Mouse (Mus musculus): ENCODE measurements around the gene Morc1. TPM values are rescaled to one million over a fixed set of nuclear protein-coding genes. Genes with fewer than 3 reads are reported as not detected.

Gene Morc1
- total RNA-seq, 2 experiments from 2014 or later = 0.33 TPM; not detected in 1

DNA sequence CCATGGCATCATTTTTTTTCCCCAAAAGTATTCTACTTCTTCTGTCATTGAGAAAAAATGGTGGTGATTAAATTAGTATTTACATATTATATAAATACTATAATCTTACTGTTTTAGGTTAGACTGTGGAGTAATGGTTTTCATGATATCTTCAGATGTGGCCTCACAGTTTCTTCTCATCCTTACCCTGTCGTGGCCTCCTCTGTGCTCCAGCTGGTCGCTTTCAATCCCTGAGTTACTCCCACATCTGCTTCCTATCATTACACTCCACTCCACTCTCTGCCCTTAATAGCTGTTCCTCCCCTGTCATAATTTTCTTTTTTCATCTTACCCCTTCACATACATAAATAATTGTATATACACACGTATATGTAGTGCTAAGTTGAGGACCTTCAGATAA, 22.2 kb downstream of the Morc1 start:
- intact Hi-C loops (cut with DNase I; ENCODE audit: low total_unique reads) = no loop called here
- DNase-seq = no peak

DNA sequence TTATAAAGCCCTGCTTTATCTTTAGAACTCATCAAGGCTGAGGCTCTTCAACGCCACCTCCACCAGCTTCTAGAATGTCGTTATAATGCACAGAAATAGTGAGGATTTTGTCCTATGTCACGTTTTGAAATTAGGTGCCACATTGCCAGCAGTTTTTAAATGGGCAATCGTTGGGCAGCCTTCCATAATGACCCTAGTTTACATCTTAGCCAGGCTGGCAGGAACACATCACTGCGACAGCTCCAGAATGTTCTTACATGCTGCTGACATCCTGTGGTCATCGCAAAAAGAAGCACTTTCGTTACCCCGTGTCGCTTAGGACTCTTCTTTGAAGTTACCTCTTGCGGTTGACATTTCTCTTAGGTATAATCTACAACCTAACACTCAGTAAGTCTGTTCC, 42.4 kb downstream of the Morc1 start:
- intact Hi-C loops (cut with DNase I; ENCODE audit: low total_unique reads) = no loop called here
- no peak for DNase-seq

DNA sequence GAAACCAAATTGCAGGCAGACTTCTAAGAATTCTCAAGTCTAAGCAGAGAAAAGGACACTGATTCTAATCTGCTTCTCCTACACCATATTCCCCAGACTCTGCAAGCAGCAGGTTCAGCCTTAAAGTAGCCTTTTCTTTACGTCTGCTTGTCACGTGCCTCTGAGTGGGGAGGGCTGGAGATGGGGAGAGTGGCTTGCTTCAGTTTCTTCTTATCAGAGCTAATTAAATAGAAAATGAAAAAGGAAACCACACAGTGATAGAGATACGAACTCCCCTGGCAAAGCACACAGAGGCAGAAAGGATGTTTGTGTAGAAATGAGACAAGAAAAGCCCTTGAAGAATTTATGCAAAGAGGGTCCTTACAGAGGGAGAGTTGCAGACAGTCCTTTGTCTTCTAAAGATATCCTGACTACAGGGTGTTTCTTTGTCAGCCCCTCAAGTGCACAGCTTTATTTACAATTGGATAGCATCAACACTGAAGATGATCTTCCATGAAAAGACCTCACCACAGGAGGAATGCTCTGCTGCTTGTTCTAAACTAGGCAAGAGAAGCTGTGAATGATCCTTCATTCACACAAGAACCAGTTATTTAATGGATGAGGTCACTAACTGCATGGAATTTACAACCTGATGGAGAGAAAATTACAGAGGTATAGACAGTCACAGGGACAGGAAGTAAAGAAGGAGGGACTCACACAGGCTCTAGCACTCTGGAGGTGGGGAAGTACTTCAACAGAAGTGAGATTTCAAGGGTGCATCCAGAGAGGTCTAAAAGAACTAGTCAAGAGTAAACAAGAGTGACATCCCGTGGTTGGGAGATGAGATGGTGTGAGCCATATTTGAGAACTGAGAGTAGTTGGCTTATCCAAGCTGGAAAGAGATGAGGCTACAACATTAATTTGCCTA, 44.1 kb downstream of the Morc1 start:
- no peak for DNase-seq
- intact Hi-C loops (cut with DNase I; ENCODE audit: low total_unique reads) = no loop called here

GRCm38 (mm10) chr16:48479266-48479848, 48.3 kb downstream of the Morc1 start:
- DNase-seq = no peak
- intact Hi-C loops (cut with DNase I; ENCODE audit: low total_unique reads) = no loop called here

GRCm38 (mm10) chr16:48516776-48517499, 85.9 kb downstream of the Morc1 start:
- intact Hi-C loops (cut with DNase I; ENCODE audit: low total_unique reads) = no loop called here
- DNase-seq = no peak

GRCm38 (mm10) chr16:48519569-48519968, 88.5 kb downstream of the Morc1 start:
- intact Hi-C loops (cut with DNase I; ENCODE audit: low total_unique reads) = no loop called here
- DNase-seq = no peak

GRCm38 (mm10) chr16:48537108-48537507, 106.1 kb downstream of the Morc1 start:
- DNase-seq = no peak
- intact Hi-C loops (cut with DNase I; ENCODE audit: low total_unique reads) = no loop called here

DNA sequence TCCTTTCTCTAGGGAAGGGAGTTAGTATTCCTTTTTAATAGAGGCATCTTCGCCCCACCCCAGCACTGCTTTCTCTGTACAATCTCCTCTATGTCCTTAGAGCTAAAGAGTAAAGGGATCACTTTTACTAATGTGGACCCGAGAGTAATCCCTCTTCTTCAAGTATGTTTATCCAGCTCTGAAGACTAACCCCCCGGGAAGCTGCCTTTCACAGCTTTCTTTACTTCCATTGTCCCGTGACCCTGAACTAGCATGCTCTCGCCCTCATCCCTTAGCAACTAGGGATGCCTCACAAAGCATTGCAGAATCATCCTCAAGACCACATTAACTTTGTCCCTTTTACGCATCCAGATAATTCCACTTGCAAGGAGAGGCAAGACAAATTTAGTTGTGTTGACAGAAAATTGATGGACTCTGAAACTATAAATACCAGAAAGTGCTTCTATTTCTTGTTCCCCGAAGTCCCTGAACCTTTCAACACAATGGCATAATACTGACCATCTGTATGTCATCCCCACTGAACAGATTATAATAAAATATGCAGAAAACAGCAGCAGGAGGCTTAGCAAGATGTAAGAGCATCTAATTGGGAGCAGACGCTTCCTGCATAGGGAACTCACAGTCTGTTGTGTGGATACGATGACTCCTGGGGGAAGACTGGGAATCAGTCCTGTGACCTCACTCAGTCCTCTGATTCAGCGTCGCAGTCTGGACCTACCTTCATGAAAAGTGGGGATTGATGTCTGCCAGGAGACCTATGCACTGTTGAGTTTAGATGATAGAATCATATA, 131.4 kb downstream of the Morc1 start:
- no peak for DNase-seq
- intact Hi-C loops (cut with DNase I; ENCODE audit: low total_unique reads) = no loop called here

DNA sequence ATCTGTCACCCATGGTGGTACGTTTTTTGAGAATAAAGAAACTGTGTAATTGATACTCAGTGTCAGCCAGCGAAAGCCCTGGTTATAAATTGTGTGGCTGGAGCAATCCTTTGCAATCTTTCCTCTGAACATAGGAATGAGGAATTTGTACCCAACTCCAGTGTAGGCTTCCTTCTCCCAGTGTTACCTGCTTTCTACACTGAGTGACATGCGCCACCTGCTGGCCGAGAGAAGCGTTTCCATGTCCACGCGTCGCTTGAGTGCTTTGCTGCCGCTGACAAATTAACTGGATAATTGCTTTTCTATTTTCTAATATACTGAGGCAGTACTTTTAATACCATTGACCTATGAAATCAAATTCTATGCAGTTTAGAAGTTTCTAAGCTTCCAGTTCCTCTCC, 139.3 kb downstream of the Morc1 start:
- DNase-seq = peak; percentile 39
- intact Hi-C loops (cut with DNase I; ENCODE audit: low total_unique reads) = no loop called here

- no peak for DNase-seq
- intact Hi-C loops (cut with DNase I; ENCODE audit: low total_unique reads) = no loop called here
Measured at GRCm38 (mm10) chr16:48574072-48574471, 143.0 kb downstream of the Morc1 start.

DNA sequence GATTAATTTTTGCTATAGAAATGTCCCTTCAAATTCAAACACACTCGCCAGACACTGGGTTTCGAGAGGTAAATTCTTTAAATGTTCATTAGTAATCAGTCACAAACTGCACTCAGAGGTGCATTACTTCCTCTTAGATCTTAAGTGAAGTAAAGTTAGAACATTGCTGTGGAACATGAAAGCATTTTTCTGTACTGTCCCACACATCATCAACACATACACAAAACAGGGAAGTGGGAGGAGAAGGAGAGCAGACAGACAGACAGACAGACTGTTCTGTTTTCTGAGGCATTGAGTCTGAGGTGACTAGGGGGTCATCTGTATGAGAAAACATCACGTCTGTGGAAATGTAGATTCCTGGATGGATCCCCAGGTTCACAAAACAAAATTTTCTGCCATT, 143.5 kb downstream of the Morc1 start:
- intact Hi-C loops (cut with DNase I; ENCODE audit: low total_unique reads) = no loop called here
- DNase-seq = no peak

DNA sequence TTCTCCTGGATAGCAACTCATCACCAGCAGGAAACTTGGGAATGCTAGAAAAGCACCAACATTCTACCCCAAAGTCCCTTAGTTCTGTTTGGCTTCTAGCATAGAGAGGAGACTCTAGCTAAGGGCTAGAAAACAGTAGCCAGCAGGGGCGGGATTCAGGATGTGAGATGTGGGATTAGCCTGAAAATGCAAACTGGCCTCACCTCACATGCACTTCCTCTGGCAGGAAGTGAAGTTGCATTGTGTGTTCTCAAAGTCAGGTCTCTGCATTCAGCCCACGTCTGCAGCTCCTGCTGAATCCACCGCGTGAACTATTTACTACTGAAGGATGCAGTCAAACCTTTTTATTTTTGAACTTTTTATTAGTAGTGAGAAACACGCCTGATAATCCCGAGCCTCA, 154.3 kb downstream of the Morc1 start:
- intact Hi-C loops (cut with DNase I; ENCODE audit: low total_unique reads) = no loop called here
- no peak for DNase-seq

DNA sequence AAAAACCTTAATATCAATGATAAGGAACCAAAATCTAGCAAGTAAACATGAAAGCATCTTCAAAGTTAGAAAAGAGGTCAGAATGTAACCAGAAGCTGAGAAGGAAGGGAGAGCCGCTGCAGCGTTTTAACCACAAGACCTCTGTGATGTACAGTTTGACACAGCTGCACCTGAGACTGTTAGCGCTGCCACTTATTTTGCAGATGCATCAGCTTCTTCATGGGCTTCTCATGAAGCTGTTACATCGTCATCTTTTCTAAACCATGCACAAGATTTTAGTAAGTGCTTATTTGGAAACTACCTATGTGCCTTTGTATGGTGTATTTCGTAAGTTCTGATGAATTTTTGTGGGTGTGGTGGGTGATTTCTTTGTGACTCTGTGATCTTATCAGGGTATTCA, 163.4 kb downstream of the Morc1 start:
- no peak for DNase-seq
- intact Hi-C loops (cut with DNase I; ENCODE audit: low total_unique reads) = no loop called here

GRCm38 (mm10) chr16:48595216-48595615, 164.2 kb downstream of the Morc1 start:
- DNase-seq = no peak
- intact Hi-C loops (cut with DNase I; ENCODE audit: low total_unique reads) = no loop called here

DNA sequence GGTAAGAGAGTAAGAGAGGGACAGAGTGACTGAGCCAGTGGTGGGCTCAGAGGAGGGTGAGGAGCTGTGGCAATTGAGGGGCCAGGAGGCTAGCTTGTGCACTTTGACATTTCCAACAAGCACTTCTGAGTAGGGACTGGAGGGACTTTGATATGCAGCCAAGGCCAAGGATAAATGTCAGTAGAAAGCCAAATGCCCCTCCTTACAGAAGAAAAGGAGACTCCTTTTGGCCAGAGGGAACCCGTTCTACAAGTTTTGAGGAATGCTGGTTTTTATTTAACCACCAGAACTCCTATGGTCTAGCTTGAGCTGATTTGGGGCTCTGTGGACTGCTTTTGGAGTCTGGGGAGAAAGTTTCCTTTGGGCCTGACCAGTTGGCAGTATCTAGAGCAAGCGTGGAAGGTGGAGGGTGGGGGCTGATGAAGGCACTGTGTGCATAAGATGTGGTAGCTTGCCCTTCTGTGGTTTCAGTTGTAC, 172.7 kb downstream of the Morc1 start:
- intact Hi-C loops (cut with DNase I; ENCODE audit: low total_unique reads) = no loop called here
- no peak for DNase-seq

GRCm38 (mm10) chr16:48606476-48607038, 175.5 kb downstream of the Morc1 start:
- DNase-seq = no peak
- intact Hi-C loops (cut with DNase I; ENCODE audit: low total_unique reads) = no loop called here

GRCm38 (mm10) chr16:48608224-48608623, 177.2 kb downstream of the Morc1 start:
- intact Hi-C loops (cut with DNase I; ENCODE audit: low total_unique reads) = no loop called here
- no peak for DNase-seq

DNA sequence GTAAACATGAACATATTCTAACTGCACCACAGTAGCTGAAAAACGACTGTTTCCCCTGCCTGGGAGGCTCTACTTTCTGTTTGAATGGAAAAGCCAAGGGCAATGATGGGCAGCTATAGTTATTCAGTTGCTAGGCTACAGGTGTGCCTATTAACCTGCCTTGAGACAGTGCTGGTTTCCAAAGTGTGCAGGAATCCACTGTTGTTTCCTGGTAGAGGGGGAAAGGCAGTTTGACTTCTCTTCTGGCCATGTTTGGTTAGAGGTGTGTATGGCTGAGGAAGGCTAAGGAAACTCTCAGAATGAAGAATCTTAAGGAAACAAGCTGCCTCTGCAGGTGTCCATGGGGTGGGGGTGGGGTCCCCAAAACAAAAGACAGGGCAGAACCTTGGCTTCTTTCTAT, 179.8 kb downstream of the Morc1 start:
- DNase-seq = no peak
- intact Hi-C loops (cut with DNase I; ENCODE audit: low total_unique reads) = no loop called here

DNA sequence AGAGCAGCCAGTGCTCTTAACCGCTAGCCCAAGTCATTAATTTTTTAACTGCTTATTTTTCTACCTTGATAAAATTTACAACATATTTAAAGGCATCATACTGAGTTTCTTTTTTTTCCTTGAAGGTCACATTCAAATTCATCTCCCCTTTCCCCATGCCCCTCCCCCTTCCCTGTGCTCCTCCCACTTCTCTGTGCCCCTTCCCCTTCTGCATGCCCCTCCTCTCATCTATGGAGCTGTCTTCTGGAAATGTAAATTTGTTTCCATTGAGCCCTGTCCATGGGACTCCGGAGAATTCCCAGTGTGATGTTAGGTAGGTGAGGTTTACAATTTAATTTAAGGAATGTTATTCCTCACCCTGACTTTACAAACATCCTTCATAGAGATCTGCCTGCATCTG, 180.4 kb downstream of the Morc1 start:
- intact Hi-C loops (cut with DNase I; ENCODE audit: low total_unique reads) = no loop called here
- no peak for DNase-seq

All from gastrocnemius, postnatal 14 days (tissue).